Mouse (Mus musculus) layer of hippocampus, adult 18-20 months (tissue): ENCODE measurements around the gene Tent5b. TPM values are rescaled to one million over a fixed set of nuclear protein-coding genes. Genes with fewer than 3 reads are reported as not detected.
A peak's percentile ranks its signal among the peaks of the same experiment; 100 is the strongest.

ENCODE experiments used
- DNase-seq, 2 experiments: peaks; one replicate each; pipeline ENCODE4 v3.0.0; 2022; ENCODE audit warnings: low spot score in 2 of 2
- total RNA-seq, 2 experiments: library from RNA; stranded (reverse); gene quantifications; 2 replicates each; pipeline ENCODE4 v1.2.3; 2021

Tent5b gene
- total RNA-seq, 2 experiments from 2014 or later, result not detected

- DNase-seq, result no peak
Observed at GRCm38 (mm10) chr4:133469122-133469521, 10.8 kb upstream of the Tent5b start.

- no peak for DNase-seq
Observed at GRCm38 (mm10) chr4:133471135-133471821, 8.7 kb upstream of the Tent5b start.

GRCm38 (mm10) chr4:133473833-133474232, 6.1 kb upstream of the Tent5b start:
- DNase-seq, result no peak

GRCm38 (mm10) chr4:133480185-133480537, 229 bp downstream of the Tent5b start:
- DNase-seq, result no peak

GRCm38 (mm10) chr4:133480754-133481153, 822 bp downstream of the Tent5b start:
- DNase-seq, result no peak

- DNase-seq, result no peak
Observed at GRCm38 (mm10) chr4:133481488-133481887, 1.6 kb downstream of the Tent5b start.

GRCm38 (mm10) chr4:133482479-133482878, 2.5 kb downstream of the Tent5b start:
- DNase-seq, result no peak

GRCm38 (mm10) chr4:133484266-133485025, 4.5 kb downstream of the Tent5b start:
- DNase-seq, result peak in 1 of 2 experiments; percentile 51

GRCm38 (mm10) chr4:133485691-133486425, 5.9 kb downstream of the Tent5b start:
- DNase-seq, result no peak

GRCm38 (mm10) chr4:133486673-133487357, 6.9 kb downstream of the Tent5b start:
- DNase-seq, result no peak

- DNase-seq, result no peak
Observed at GRCm38 (mm10) chr4:133488619-133489392, 8.9 kb downstream of the Tent5b start.

- no peak for DNase-seq
Observed at GRCm38 (mm10) chr4:133489489-133490245, 9.7 kb downstream of the Tent5b start.

- DNase-seq, result no peak
Observed at GRCm38 (mm10) chr4:133491800-133492199, 11.9 kb downstream of the Tent5b start.

GRCm38 (mm10) chr4:133493895-133494294, 14.0 kb downstream of the Tent5b start:
- DNase-seq, result no peak

GRCm38 (mm10) chr4:133494432-133494831, 14.5 kb downstream of the Tent5b start:
- DNase-seq, result peak; percentile 68 to 88

- no peak for DNase-seq
Observed at GRCm38 (mm10) chr4:133494867-133495266, 14.9 kb downstream of the Tent5b start.

- no peak for DNase-seq
Observed at GRCm38 (mm10) chr4:133495711-133496110, 15.8 kb downstream of the Tent5b start.

GRCm38 (mm10) chr4:133496738-133497445, 17.0 kb downstream of the Tent5b start:
- DNase-seq, result no peak

GRCm38 (mm10) chr4:133497461-133498159, 17.7 kb downstream of the Tent5b start:
- no peak for DNase-seq
